In the genomic region with DNA sequence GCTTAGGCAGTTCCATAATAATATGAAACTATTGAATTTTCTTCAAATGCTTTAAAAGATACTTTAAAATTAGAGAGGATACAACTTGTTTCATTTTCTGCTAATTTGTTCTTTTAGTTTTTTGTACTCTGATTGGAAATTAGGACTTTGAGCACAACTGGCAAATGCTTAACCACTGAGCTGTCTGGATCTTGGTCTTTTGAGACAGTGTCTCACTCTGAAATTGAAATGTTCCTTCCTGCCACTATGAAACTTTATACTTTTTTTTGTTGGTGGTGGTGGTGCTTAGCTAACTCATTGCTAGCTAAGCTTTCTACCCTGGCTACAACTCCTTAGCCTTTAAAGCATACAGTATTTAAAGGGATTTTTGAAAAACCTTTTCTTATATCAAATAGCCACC, we compare ENCODE assay signal across 24 mouse cellular contexts.
"Had no signal": no experiment of that assay in that cellular context is flagged by ENCODE, and none has a peak within 500 bp of the region (broad histone marks: within the 10 kb centered on the region; RNA-seq: fewer than 3 reads in every experiment).

No protein-coding gene starts in this region.

- ATAC-seq: hindbrain, postnatal 0 days; intestine, embryonic 15.5 days; intestine, postnatal 0 days; liver, postnatal 0 days had no signal

- H3K4me1 ChIP-seq: hindbrain, embryonic 13.5 days; hindbrain, embryonic 15.5 days; intestine, embryonic 15.5 days had no signal

- H3K4me3 ChIP-seq: gastrocnemius, adult 2 months; heart, embryonic 10.5 days; heart, embryonic 12.5 days; hindbrain, embryonic 13.5 days; hindbrain, embryonic 15.5 days; intestine, embryonic 15.5 days; layer of hippocampus, adult 2 months; left cerebral cortex, adult 2 months; limb, embryonic 10.5 days; limb, embryonic 12.5 days; liver, embryonic 13.5 days; liver, embryonic 15.5 days had no signal

- DNase-seq: gastrocnemius, adult 2 months; gastrocnemius, postnatal 14 days; gastrocnemius, postnatal 36 days; heart, adult 11 months; heart, postnatal 14 days; heart, postnatal 36 days; kidney, adult 18-20 months; kidney, postnatal 14 days; kidney, postnatal 36 days; liver; liver, embryonic 13.5 days; liver, postnatal 0 days had no signal

- H3K27ac ChIP-seq: gastrocnemius, adult 2 months; heart, embryonic 10.5 days; hindbrain, embryonic 13.5 days; hindbrain, embryonic 15.5 days; hindbrain, postnatal 0 days; intestine, embryonic 15.5 days; layer of hippocampus, adult 2 months; left cerebral cortex, adult 2 months; limb, embryonic 10.5 days; liver, embryonic 13.5 days; liver, embryonic 15.5 days had no signal

- H3K27me3 ChIP-seq: heart, embryonic 12.5 days; hindbrain, embryonic 13.5 days; hindbrain, embryonic 15.5 days; intestine, embryonic 15.5 days; limb, embryonic 12.5 days; liver, embryonic 13.5 days; liver, embryonic 15.5 days had no signal

- H3K36me3 ChIP-seq: hindbrain, embryonic 15.5 days; intestine, embryonic 15.5 days; limb, embryonic 10.5 days had no signal
